Mouse (Mus musculus) spleen, postnatal 10 days (tissue): ENCODE measurements around the gene Clps.
"Not testable (repeated sequence)": the region's sequence is repeated elsewhere in the genome, so short reads cannot be mapped to it uniquely, and the experiment has no call there.

Experiments used
- DNase-seq, 2 experiments: peaks; one replicate each; pipeline ENCODE4 v3.0.0; 2021 to 2022; ENCODE audit warnings: low spot score in 2 of 2

The Clps gene

DNA sequence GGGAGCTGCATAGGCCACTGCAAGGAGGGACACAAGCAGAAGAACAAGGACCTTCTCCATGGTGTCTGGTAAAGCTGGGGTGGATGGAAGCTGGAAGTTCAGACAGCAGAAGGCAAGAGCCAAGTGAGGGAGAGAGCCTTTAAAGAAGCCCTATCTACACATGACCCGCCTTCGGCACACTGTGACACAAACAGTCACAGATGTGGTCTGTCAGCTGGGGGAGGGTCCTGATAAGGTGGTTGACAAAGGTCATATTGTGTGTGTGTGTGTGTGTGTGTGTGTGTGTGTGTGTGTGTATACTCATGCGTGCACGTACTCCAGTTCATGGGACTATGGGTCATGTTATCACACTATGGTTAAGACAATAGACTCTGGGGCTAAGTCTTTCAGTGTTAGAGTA is at the start of gene Clps:
Clps (minus strand) TSS at position 169 of the 400 bp plus-strand sequence.
- no peak for DNase-seq

DNA sequence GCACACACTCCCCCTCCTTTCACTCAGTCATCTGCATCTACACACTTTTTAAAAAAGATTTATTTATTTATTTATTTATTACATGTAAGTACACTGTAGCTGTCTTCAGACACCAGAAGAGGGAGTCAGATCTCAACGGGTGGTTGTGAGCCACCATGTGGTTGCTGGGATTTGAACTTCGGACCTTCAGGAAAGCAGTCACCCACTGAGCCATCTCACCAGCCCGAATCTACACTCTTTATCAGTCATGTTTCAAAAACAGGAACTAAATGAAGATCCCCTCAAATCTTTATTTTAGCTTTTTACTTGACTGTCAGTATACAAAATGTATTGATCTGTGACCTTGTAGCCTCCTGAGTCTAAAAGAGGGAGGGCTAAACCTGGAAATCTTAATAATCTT is 49.0 kb upstream of the Clps start:
- no peak for DNase-seq

DNA sequence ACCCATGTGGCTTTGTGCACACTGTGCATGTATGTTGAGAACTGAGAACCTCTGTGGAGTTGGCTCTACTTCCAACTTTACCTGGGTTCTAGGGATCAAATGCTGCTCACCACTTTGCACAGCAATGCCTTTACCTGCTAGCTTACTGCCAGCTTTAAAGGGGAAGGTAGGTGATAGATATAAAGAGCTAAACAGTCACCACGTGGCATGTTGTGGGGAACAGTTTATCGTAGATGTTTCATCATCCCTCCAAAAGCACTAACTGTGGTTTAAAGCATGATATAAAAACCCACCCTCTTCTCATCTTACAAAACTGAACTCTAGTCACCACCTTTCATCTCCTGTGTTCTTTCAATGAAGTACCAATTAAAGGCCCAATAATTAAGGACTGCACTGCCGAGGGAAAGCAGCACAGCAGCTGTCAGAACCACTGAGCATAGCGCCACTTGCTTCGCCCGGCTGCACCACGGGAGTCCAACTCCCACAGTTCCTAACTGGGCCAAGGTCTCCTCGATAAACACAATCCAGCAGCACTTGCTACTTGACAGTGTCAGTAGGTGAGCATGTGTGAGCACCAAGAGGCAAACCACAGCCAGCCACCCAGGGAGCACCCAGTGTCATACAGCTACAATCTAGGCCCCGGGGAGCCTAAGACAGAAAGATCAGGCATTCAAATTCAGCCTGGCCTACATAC is 41.1 kb upstream of the Clps start:
- no peak for DNase-seq

DNA sequence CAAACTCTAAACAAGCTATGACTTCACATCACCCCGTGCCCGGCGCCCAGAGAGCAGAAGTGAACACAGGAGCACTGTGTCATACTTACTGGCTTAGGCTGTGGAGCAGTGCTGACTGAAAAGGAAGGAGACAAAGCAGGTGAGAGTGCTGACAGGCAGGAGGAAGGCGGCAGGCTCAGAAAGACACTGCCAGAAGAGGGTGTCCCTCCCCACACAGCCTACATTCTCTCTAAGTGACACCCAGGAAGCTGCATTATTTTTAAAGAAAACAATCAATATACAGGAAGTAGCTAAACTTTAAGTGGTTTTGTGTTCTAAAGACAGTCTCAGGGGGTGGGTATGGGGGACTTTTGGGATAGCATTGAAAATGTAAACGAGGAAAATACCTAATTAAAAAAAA is 40.2 kb upstream of the Clps start:
- DNase-seq = no peak

DNA sequence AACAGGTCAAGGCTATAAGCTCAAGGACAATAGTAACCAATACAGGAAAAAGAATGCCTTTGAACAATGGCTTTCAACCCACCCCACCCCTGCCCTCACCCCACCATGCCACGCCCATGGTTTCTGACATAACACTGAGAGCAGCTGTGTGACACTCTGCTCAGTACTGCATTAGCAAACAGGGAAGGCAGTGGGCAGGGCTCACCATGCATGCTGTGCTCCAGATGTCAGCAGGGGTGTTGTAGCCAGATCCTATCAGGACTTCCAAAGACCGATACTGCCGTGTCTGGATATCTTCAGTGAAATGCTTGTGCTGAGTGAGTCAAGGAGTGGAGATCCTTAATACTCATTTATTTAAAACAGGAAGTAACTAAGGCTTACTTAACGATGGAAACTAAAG is 33.4 kb upstream of the Clps start:
- DNase-seq = no peak

DNA sequence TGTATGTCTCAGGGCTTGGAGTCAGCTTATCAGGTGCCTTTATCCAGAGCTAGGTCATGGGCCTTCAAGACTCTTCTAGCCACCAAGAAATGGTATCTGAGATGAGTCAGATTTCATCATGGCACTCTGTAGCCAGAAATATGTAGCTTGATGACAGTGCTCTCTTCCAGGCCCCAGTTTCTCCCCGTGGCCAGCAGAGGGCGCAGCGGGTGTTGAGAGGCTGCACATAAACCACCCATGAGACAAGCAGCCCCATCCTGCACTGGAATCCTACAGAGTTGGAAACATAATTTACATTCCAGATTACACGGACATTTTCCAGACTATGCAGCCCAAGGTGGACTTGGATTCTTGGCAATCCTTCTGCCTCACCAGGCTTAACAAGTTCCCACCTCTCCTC is 32.4 kb upstream of the Clps start:
- peak; percentile 69 to 88 for DNase-seq

DNA sequence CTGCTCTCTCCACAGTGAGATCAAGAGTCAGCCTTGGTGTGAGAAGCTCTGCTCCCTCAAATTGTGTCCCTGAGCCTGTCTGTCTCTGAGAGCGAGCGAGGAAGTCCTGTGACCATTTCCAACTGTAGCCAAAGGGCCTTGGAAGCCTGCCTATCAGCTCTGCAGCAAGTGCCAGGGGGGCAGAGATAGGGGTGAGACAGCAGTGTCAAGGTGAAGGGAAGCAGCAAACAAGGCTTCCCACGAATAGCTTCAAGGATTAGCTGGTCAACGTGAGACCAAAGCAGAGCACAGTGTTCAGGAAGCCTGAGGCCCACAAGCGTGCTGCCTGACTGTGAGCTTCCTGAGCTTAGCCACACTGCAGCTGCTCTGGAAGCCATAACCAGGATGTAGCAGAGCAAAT is 30.9 kb upstream of the Clps start:
- DNase-seq = peak; percentile 13 to 45

DNA sequence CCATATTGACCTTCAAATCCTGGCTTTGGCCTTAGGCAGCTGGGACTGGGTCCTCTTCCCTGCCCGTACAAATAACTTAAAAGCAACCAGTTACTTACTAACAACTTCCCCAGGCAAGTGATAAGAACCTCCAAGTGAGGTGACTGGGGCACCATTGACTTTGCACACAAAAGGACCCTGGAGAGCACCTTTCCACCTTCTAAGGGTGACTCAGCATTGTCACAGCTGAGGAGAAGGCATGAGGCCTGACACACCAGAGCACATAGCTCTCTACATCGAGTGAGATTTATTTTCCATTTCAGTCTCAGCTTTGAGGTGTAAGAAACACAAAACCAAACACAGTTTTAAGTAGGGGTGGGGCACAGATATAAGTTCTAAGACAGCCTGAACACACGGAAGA is 30.0 kb upstream of the Clps start:
- no peak for DNase-seq

DNA sequence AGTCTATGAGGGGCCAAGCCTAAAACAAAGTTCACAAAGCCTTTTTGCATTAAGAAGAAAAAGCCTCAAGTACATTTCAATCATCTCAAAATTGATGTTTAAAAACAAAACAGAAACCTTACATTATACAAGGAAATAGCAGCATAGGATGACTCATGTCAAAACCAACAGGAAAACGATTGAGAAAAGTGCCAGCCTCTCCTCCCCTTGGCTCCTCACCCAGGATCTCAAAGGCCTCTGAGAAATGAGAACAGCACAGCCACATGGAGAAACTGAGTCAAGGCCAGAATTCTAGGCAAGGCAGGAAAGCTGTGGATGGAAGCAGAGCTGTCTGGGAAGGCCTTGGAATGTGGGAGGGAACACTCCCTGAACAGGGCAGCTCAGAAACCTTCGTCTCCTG is 28.0 kb upstream of the Clps start:
- DNase-seq = no peak

DNA sequence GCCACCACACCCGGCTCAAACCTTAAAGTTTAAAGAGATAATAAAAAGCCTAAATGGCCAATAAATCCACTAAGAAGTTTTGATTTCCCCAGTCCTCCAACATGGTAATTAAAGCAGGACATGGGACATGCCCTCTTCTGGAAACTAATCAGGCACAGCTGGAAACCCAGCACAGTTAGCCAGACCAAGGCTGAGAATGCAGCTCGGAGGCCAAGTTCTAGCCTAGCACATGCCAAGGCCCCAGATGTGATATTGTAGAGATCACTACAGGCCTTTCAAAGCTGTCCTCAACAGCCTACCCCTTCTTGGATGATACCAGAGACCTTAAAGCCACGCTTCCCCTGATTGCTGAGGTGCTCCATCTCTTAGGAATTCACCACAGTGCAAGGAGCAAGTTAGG is 25.9 kb upstream of the Clps start:
- no peak for DNase-seq

DNA sequence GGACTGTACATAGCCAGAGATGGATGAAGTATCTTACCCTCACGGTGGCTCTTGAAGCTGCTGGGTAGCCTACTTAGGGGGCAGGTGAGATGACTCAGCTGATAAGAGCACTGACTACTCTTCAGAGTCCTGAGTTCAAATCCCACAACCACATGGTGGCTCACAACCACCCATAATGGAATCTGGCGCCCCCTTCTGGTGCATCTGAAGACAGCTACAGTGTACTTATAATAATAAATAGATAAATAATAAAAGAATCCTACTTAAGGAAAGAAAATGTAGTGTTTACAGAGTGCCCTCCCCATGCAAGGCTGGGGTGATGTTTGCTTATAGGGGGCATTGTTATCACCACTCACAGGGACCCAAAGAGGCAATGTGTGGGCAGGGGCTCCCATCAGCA is 20.5 kb upstream of the Clps start:
- DNase-seq = no peak

DNA sequence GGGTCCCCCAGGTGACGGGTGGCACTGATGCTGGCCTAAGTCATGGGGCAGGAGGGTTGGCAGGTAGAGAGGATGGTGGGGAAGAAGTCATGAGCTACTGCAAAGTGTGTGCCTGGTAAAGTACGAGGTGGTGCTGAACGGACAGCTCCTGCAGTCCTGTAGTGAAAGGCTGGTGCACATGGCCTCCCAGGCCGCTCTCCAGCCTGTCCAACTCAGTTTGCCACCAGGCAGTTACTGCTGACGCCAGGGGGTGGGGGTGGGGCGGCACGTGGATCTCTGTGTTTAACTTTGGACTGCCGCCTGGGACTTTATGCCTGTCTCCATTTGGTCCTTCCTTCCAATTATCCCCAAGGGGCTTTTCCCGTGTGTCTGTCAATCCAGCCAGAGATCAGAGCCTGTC is 19.8 kb upstream of the Clps start:
- peak in 1 of 2 experiments; percentile 78 for DNase-seq

DNA sequence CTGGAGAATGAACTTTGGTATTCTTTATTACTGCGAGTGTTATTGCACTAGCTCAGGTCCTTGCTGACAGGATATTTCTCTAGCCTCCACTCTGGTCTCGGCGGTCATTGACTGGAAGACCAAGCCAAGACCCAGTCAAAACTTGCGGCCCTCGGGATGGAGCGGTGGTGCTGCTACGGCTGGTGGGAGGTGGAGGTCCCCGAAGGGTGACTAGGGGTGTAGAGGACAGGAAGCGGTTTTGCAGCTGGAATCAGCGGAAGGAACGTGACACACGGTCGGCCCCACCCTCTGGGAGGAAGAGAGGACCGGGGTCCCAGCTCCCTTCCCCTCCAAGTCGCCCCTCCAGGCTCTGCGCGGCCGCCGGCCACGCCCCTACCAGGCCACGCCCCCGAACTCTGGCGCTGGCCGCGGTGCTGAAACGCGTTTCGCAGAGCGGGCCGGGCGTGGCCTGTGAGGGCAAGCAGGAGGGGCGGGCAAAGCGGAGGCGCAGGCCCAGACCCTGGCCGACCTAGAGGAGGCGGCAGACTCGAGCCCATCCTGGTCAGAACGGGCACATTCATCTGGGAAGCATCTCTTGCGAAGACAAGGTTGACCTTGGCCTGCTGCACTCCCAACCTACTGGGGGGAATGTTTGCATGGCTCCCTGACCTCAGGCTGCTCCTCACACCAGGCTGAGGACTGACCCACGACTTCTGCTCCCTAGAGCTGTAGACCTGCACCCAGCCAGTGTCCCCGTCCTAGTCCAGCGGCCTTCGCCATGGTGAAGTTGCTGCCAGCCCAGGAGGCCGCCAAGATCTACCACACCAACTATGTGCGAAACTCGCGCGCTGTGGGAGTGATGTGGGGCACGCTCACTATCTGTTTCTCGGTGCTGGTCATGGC is 14.9 kb upstream of the Clps start, which contains the start of gene Lhfpl5:
Lhfpl5 (plus strand) TSS at position 398 of the 882 bp plus-strand sequence.
- DNase-seq = peak in 1 of 2 experiments; percentile 68

DNA sequence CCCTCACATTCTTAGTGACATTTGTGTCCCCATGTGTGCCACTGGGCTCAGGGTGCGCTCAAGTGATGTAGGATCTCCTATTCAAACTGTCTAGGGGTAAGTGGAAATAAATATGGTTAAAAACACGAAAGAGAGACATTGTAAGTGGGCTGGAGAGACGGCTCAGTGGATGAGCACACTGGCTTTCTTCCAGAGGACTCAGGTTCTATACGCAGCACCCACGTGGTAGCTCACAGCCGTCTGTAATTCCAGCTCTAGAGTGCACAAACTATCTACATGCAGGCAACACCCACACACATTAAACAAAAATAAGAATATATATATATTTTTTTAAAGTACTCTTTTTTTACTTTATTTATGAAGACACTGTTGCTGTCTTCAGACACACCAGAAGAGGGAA is 12.4 kb upstream of the Clps start:
- DNase-seq = no peak

DNA sequence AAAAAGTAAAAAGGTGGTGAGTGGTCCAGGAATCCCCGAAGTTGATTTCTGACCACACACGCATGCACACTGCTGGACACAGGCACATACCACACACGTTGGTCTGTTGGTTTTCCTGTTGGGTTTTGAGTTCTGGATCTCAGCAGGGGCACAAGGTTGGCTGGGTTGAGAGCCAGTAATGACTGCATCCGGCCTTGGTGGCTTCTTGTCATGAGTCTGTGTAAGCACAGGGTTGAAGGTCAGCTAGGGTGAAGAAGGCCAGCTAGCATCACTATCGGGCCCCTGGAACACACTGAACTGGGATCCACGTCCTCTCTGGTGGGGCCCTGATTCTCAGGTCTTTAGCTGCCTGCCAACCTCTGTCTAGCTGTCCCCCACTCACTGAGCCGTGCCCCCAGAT is 12.0 kb upstream of the Clps start:
- DNase-seq = no peak

DNA sequence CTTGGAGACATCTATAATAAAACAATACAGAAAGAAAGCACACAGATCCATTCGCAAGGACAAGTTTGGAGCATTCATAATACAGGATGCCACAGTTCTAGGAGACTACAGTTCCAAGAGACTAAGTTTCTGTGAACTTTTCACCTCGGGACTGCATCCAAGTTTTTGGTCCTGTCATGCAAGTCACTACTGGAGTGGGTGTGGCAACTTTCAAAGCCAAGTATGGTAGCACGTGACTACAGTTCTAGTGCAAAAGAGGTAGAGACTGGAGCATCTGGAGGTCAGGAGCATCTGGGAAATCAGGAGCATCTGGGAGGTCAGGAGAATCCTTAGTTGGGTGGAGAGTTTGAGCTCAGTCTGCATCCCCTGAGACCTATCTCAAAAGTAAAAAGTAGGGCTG is 11.3 kb upstream of the Clps start:
- DNase-seq = no peak

DNA sequence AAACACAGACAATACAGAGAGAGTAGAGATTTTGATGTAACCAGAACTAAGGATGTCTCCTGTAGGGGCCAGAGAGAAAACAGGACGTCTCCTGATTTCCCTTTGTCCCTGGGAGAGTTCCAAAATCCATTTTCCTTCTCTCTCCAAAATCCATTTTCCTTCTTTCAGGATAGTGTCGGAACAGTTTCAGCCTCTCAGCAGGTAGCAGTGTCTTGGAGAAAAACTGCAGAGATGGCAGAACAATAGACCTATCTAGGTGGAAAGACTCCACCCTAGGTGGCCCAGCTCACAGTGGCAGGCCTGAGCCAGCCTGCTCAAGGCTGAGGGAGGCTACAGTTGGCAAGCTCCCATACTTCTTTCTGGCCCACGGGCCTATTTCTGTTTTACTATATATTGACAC is 7.0 kb upstream of the Clps start:
- DNase-seq = no peak

DNA sequence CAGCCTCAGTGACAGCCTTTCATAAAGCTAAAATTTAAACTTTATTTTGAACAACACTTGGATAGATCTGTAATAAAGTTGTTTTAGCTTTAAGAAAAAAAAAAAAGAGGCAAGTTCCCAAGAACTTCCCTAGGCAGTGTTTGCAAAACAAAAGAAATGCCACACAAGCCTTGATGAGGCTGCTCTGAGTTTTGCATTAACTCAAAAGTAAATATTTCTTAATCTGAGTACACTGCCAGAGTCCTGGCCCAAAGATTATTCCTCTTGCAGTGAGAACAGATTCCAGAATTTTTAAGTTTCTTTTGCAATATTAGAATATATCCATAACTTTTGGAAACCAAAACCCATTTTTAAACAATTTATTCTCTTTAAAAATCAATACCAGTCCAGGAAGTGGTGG is 4.6 kb upstream of the Clps start:
- DNase-seq = no peak

DNA sequence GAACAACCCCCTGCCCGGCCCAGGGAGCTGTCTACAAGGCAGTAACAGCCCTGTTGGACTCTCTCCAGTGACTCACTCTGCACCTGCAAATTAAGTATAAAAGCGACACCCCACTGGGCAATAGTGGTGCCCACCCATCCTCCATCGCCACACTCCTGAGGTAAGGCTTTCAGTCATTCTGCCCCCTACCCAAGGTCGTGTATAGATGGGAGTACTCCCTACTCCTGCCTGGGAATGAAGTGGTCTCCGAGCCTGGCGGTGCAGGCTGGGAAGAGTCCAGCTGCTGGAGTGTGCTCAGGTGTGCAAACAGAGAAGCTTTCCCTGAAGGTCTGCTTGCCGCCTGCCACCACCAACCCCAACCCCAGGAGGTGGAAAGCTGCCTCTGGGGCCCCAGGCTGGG is 1.0 kb upstream of the Clps start:
- DNase-seq = no peak

DNA sequence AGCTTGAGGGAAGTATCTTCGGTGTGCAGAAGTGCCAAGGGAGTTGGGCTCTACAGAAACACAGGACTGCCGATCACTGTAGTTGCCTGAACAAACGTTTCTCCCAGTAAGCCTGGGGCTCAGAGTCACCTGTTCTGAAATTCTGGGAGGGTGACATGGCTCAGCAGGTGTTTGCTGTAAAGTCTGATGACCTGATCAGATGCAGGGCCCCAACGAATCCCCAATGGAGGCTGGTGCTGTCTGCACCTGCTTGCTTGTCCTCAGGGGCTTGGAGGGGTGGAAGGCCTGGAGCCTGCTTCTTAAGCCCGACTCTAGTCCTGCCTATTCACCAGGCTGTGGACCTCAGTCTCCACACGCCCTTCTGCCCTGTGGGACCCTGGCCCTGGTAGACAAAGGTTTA is 2.8 kb downstream of the Clps start:
- DNase-seq = no peak

DNA sequence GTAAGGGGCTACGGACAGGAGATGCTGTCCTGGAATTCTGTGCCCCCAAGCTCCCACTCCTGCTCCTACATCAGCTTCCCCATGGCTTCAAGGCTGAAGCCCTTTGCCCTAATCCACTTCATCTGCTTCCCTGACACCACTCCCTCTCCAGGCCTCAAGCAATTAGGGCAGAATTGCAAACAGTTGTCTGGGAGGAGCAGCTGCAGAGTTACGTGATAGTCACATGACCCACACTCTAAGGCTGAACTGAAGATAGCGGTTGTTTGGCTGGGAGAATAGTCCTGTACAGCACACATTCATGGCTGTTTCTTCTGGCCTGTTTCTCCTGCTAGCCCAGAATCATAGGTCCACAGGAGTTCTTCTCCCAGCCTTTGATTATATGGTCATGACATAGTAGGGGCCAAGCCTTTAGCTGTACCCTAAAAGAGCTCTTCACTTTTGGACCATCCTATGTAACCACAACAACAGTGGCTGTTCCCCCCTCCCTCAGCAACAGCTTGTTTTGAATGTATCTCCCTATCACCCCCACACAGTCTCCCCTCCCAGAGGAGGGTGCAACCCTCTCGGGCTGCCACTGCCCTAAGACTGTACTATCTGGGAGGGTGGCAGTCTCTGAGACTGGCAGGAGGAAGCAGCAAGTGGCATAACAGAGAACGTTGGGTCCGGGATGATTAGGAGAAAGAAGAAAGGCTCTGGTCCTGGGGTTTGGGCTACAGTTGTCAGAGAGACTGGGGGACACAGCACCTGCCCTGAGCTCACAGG is 3.8 kb downstream of the Clps start:
- DNase-seq = no peak

DNA sequence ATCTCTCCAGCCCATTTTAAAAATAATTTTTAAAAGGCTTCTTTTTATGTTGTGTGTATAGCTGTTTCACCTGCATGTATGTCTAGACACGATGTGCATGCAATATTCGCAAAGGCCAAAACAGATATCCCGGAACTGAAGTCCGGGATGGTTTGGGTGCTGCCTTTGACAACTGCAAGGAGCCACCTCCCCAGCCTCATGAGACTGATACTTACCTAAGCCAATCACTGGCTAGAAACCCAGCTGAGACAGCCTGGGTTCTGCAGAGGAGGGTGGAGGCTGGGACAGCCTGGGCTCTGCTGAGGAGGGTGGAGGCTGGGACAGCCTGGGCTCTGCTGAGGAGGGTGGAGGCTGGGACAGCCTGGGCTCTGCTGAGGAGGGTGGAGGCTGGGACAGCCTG is 6.5 kb downstream of the Clps start:
- DNase-seq = not testable (repeated sequence)
